Mouse (Mus musculus): ENCODE measurements around the gene Gm4792. TPM values are rescaled to one million over a fixed set of nuclear protein-coding genes. Genes with fewer than 3 reads are reported as not detected.

Gm4792 gene
- polyA plus RNA-seq, 1 experiment, result not detected

DNA sequence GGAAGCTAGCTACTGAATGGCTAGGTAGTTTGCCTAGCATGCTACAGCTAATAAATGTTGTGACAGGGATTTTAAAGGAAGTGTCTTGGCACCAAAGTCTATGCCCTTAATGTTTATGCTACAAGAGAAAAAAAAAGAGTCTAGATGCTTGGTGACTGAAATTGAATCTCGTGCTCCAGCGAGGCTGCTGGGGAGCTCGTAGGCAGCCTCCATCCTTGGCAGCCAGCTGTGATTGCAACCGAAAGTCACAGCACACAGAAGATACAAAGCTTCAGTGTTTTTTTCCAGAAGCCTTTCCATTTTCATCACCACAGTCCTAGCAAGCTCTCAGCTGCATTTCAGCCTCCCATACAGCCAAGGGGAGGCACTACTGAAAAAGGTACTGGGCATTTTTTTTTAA, 20.1 kb upstream of the Gm4792 start:
- H3K27ac ChIP-seq (ENCODE audit: control insufficient read depth, insufficient read depth, low read depth, low read length), result no peak overlapping the region
- H3K36me3 ChIP-seq (ENCODE audit: control insufficient read depth, insufficient read depth, low read length), result no peaks in the 10 kb centered on the region
- no peaks in the 10 kb centered on the region for H3K27me3 ChIP-seq (ENCODE audit: control insufficient read depth, insufficient read depth, low read length)
- no peak for TF ChIP-seq CTCF (IDR thresholded peaks at IDR 0.05; ENCODE audit: control insufficient read depth, insufficient read depth, insufficient replicate concordance, low read depth, low read length)
- no peak for TF ChIP-seq POLR2A (IDR thresholded peaks at IDR 0.05; ENCODE audit: control insufficient read depth, low read depth, low read length)
- no peak overlapping the region for H3K4me3 ChIP-seq (ENCODE audit: control insufficient read depth, low read depth, low read length)
- H3K4me1 ChIP-seq (ENCODE audit: control insufficient read depth, insufficient read depth, low read length), result no peaks in the 10 kb centered on the region

- Histone ChIP-seq H3K27ac (ENCODE audit: control insufficient read depth, insufficient read depth, low read depth, low read length) (no peak overlapping the region), H3K4me3 (ENCODE audit: control insufficient read depth, low read depth, low read length) (no peak overlapping the region), H3K36me3 (ENCODE audit: control insufficient read depth, insufficient read depth, low read length) (no peaks in the 10 kb centered on the region), H3K4me1 (ENCODE audit: control insufficient read depth, insufficient read depth, low read length) (peaks cover 12% of the 10 kb centered on the region), H3K27me3 (ENCODE audit: control insufficient read depth, insufficient read depth, low read length) (no peaks in the 10 kb centered on the region)
- TF ChIP-seq CTCF (IDR thresholded peaks at IDR 0.05; ENCODE audit: control insufficient read depth, insufficient read depth, insufficient replicate concordance, low read depth, low read length), result no peak
- TF ChIP-seq POLR2A (IDR thresholded peaks at IDR 0.05; ENCODE audit: control insufficient read depth, low read depth, low read length), result no peak
Observed at GRCm38 (mm10) chr10:94313146-94313545, 14.6 kb upstream of the Gm4792 start.

DNA sequence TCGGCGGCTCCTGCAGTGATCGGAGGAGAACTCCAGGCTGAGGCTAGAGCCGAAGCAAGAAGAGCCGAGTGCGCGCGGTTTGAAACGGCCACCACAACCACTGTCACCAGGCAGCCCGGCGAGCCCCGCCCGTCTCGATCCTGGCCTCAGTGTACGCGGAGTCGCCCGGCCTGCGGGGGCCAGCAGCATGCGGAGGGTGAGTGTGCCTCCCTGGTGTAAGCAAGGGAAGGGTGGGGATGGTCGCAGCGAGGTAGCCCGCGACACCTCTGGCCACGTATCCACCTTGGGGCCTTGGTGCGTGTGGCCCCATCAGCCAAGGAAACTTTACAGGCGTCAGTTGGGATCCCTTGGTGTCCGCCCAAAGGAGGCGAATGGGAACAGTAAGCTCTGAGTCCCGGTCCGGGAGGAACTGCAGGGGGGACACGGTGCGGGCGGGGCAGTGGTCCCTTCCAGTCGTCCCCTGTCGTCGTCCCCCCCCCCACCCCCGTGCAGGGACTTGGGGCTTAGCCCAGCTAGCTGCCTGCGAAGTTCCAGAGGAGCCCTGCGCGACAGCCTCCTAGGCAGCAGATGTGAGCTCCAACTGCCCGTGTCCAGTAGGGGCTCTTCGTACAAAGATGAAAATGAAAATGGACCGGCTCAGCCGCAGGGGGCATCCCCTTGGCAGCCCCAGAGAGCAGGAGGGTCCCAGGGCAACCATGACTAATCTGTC, 13.7 kb upstream of the Gm4792 start:
- Histone ChIP-seq H3K4me1 (ENCODE audit: control insufficient read depth, insufficient read depth, low read length) (peaks cover 12% of the 10 kb centered on the region), H3K36me3 (ENCODE audit: control insufficient read depth, insufficient read depth, low read length) (no peaks in the 10 kb centered on the region), H3K27ac (ENCODE audit: control insufficient read depth, insufficient read depth, low read depth, low read length) (no peak overlapping the region), H3K4me3 (ENCODE audit: control insufficient read depth, low read depth, low read length) (peak overlapping the region; percentile 85), H3K27me3 (ENCODE audit: control insufficient read depth, insufficient read depth, low read length) (no peaks in the 10 kb centered on the region)
- TF ChIP-seq POLR2A (IDR thresholded peaks at IDR 0.05; ENCODE audit: control insufficient read depth, low read depth, low read length) (no peak), CTCF (IDR thresholded peaks at IDR 0.05; ENCODE audit: control insufficient read depth, insufficient read depth, insufficient replicate concordance, low read depth, low read length) (no peak)

GRCm38 (mm10) chr10:94311511-94312006, 13.1 kb upstream of the Gm4792 start, which contains the start of gene Tmcc3:
Tmcc3 (plus strand) TSS chr10:94311949.
- H3K4me1 ChIP-seq (ENCODE audit: control insufficient read depth, insufficient read depth, low read length), result peaks cover 12% of the 10 kb centered on the region
- H3K36me3 ChIP-seq (ENCODE audit: control insufficient read depth, insufficient read depth, low read length), result no peaks in the 10 kb centered on the region
- H3K27ac ChIP-seq (ENCODE audit: control insufficient read depth, insufficient read depth, low read depth, low read length), result no peak within 1 kb of the TSS
- H3K4me3 ChIP-seq (ENCODE audit: control insufficient read depth, low read depth, low read length), result peak within 1 kb of the TSS; percentile 85
- no peaks in the 10 kb centered on the region for H3K27me3 ChIP-seq (ENCODE audit: control insufficient read depth, insufficient read depth, low read length)
- no peak for TF ChIP-seq CTCF (IDR thresholded peaks at IDR 0.05; ENCODE audit: control insufficient read depth, insufficient read depth, insufficient replicate concordance, low read depth, low read length)
- no peak for TF ChIP-seq POLR2A (IDR thresholded peaks at IDR 0.05; ENCODE audit: control insufficient read depth, low read depth, low read length)

- Histone ChIP-seq H3K4me3 (ENCODE audit: control insufficient read depth, low read depth, low read length) (no peak overlapping the region), H3K36me3 (ENCODE audit: control insufficient read depth, insufficient read depth, low read length) (no peaks in the 10 kb centered on the region)
- TF ChIP-seq CTCF (IDR thresholded peaks at IDR 0.05; ENCODE audit: control insufficient read depth, insufficient read depth, insufficient replicate concordance, low read depth, low read length), result no peak
- TF ChIP-seq POLR2A (IDR thresholded peaks at IDR 0.05; ENCODE audit: control insufficient read depth, low read depth, low read length), result no peak
Observed at GRCm38 (mm10) chr10:94310499-94311267, 12.2 kb upstream of the Gm4792 start.

GRCm38 (mm10) chr10:94305526-94305925, 7.0 kb upstream of the Gm4792 start:
- no peaks in the 10 kb centered on the region for H3K27me3 ChIP-seq (ENCODE audit: control insufficient read depth, insufficient read depth, low read length)
- H3K4me1 ChIP-seq (ENCODE audit: control insufficient read depth, insufficient read depth, low read length), result no peaks in the 10 kb centered on the region
- TF ChIP-seq POLR2A (IDR thresholded peaks at IDR 0.05; ENCODE audit: control insufficient read depth, low read depth, low read length) (no peak), CTCF (IDR thresholded peaks at IDR 0.05; ENCODE audit: control insufficient read depth, insufficient read depth, insufficient replicate concordance, low read depth, low read length) (no peak)
- no peaks in the 10 kb centered on the region for H3K36me3 ChIP-seq (ENCODE audit: control insufficient read depth, insufficient read depth, low read length)
- no peak overlapping the region for H3K4me3 ChIP-seq (ENCODE audit: control insufficient read depth, low read depth, low read length)
- no peak overlapping the region for H3K27ac ChIP-seq (ENCODE audit: control insufficient read depth, insufficient read depth, low read depth, low read length)

More at GRCm38 (mm10) chr10:94310499-94311267, 12.2 kb upstream of the Gm4792 start:
- H3K27ac ChIP-seq (ENCODE audit: control insufficient read depth, insufficient read depth, low read depth, low read length), result no peak overlapping the region
- H3K27me3 ChIP-seq (ENCODE audit: control insufficient read depth, insufficient read depth, low read length), result no peaks in the 10 kb centered on the region
- H3K4me1 ChIP-seq (ENCODE audit: control insufficient read depth, insufficient read depth, low read length), result peaks cover 12% of the 10 kb centered on the region

GRCm38 (mm10) chr10:94304064-94304657, 5.7 kb upstream of the Gm4792 start:
- Histone ChIP-seq H3K27me3 (ENCODE audit: control insufficient read depth, insufficient read depth, low read length) (no peaks in the 10 kb centered on the region), H3K27ac (ENCODE audit: control insufficient read depth, insufficient read depth, low read depth, low read length) (no peak overlapping the region), H3K36me3 (ENCODE audit: control insufficient read depth, insufficient read depth, low read length) (no peaks in the 10 kb centered on the region), H3K4me3 (ENCODE audit: control insufficient read depth, low read depth, low read length) (no peak overlapping the region), H3K4me1 (ENCODE audit: control insufficient read depth, insufficient read depth, low read length) (no peaks in the 10 kb centered on the region)
- TF ChIP-seq CTCF (IDR thresholded peaks at IDR 0.05; ENCODE audit: control insufficient read depth, insufficient read depth, insufficient replicate concordance, low read depth, low read length), result no peak
- TF ChIP-seq POLR2A (IDR thresholded peaks at IDR 0.05; ENCODE audit: control insufficient read depth, low read depth, low read length), result no peak

Data from testis, adult 2 months (tissue).